Mouse (Mus musculus): ENCODE results near the gene Ints3. TPM values are rescaled to one million over a fixed set of nuclear protein-coding genes. Genes with fewer than 3 reads are reported as not detected.

Ints3 gene
- polyA plus RNA-seq, 1 experiment from 2014 or later: 30.1 TPM

- no peaks in the 10 kb centered on the region for H3K9me3 ChIP-seq
- H3K36me3 ChIP-seq: peaks cover 28% of the 10 kb centered on the region
- no peak for ATAC-seq (ENCODE audit: low FRiP score)
- H3K4me3 ChIP-seq: no peak overlapping the region
- whole genome bisulfite sequencing: 82% methylated on average over 7 of the region's 7 CpGs
- peaks cover 39% of the 10 kb centered on the region for H3K4me1 ChIP-seq (replicated peaks)
- no peak overlapping the region for H3K9ac ChIP-seq
- H3K4me2 ChIP-seq: no peak overlapping the region
- H3K27me3 ChIP-seq: no peaks in the 10 kb centered on the region
- no peak overlapping the region for H3K27ac ChIP-seq
Measured at GRCm38 (mm10) chr3:90384851-90385375, 48.5 kb downstream of the Ints3 start.

- Histone ChIP-seq H3K27me3 (no peaks in the 10 kb centered on the region), H3K36me3 (peaks cover 28% of the 10 kb centered on the region), H3K4me3 (no peak overlapping the region), H3K9me3 (no peaks in the 10 kb centered on the region), H3K4me1 (replicated peaks) (peaks cover 31% of the 10 kb centered on the region), H3K9ac (no peak overlapping the region), H3K4me2 (no peak overlapping the region), H3K27ac (peak overlapping the region; percentile 75)
- 71% methylated on average over 4 of the region's 4 CpGs for WGBS
- ATAC-seq (ENCODE audit: low FRiP score): peak; percentile 34; the same call in 1 of the 2 replicates
Measured at GRCm38 (mm10) chr3:90383690-90384089, 49.7 kb downstream of the Ints3 start.

- ATAC-seq (ENCODE audit: low FRiP score): no peak
- peaks cover 12% of the 10 kb centered on the region for H3K4me1 ChIP-seq (replicated peaks)
- no peak overlapping the region for H3K4me2 ChIP-seq
- no peak overlapping the region for H3K4me3 ChIP-seq
- H3K27ac ChIP-seq: no peak overlapping the region; the same call in 1 of the 2 replicates
- 69% methylated on average over 11 of the region's 11 CpGs for WGBS
- no peaks in the 10 kb centered on the region for H3K9me3 ChIP-seq
- peaks cover 23% of the 10 kb centered on the region for H3K36me3 ChIP-seq
- no peak overlapping the region for H3K9ac ChIP-seq
- no peaks in the 10 kb centered on the region for H3K27me3 ChIP-seq
Measured at GRCm38 (mm10) chr3:90381727-90382126, 51.7 kb downstream of the Ints3 start.

GRCm38 (mm10) chr3:90378496-90378895 is 54.9 kb downstream of the Ints3 start:
- no peak for ATAC-seq (ENCODE audit: low FRiP score)
- Histone ChIP-seq H3K27me3 (no peaks in the 10 kb centered on the region), H3K4me3 (no peak overlapping the region), H3K4me1 (replicated peaks) (peaks cover 9% of the 10 kb centered on the region), H3K27ac (no peak overlapping the region), H3K36me3 (no peaks in the 10 kb centered on the region), H3K9me3 (no peaks in the 10 kb centered on the region), H3K9ac (no peak overlapping the region), H3K4me2 (no peak overlapping the region)
- 75% methylated on average over 5 of the region's 5 CpGs for WGBS

- H3K4me1 ChIP-seq (replicated peaks): peaks cover 9% of the 10 kb centered on the region
- H3K9ac ChIP-seq: peak overlapping the region; percentile 15; the same call in 1 of the 2 replicates
- 0 out of 2 replicates have a peak, but pooled peaks cover 3% of the 10 kb centered on the region for H3K27me3 ChIP-seq
- 20% methylated on average over 1 of the region's 1 CpGs for WGBS
- H3K9me3 ChIP-seq: no peaks in the 10 kb centered on the region
- peak overlapping the region; percentile 41; the same call in 1 of the 2 replicates for H3K27ac ChIP-seq
- no peak overlapping the region for H3K4me2 ChIP-seq
- H3K4me3 ChIP-seq: no peak overlapping the region
- ATAC-seq (ENCODE audit: low FRiP score): peak; percentile 47
- no peaks in the 10 kb centered on the region for H3K36me3 ChIP-seq
Measured at GRCm38 (mm10) chr3:90376247-90376585, 57.2 kb downstream of the Ints3 start.

GRCm38 (mm10) chr3:90375562-90376246 is 57.7 kb downstream of the Ints3 start:
- Histone ChIP-seq H3K27ac (peak overlapping the region; percentile 41; the same call in 1 of the 2 replicates), H3K27me3 (0 out of 2 replicates have a peak, but pooled peaks cover 3% of the 10 kb centered on the region), H3K36me3 (no peaks in the 10 kb centered on the region), H3K4me1 (replicated peaks) (peaks cover 9% of the 10 kb centered on the region), H3K4me2 (no peak overlapping the region), H3K9me3 (no peaks in the 10 kb centered on the region), H3K9ac (peak overlapping the region; percentile 15; the same call in 1 of the 2 replicates), H3K4me3 (no peak overlapping the region)
- 16% methylated on average over 3 of the region's 3 CpGs for WGBS
- ATAC-seq (ENCODE audit: low FRiP score): peak; percentile 35; the same call in 1 of the 2 replicates

GRCm38 (mm10) chr3:90374368-90374767 is 59.1 kb downstream of the Ints3 start:
- peaks cover 9% of the 10 kb centered on the region for H3K4me1 ChIP-seq (replicated peaks)
- WGBS: 87% methylated on average over 4 of the region's 4 CpGs

GRCm38 (mm10) chr3:90373432-90374028 is 59.9 kb downstream of the Ints3 start:
- Histone ChIP-seq H3K27ac (no peak overlapping the region), H3K36me3 (no peaks in the 10 kb centered on the region), H3K4me2 (no peak overlapping the region), H3K4me3 (no peak overlapping the region), H3K9ac (no peak overlapping the region), H3K27me3 (0 out of 2 replicates have a peak, but pooled peaks cover 3% of the 10 kb centered on the region), H3K4me1 (replicated peaks) (peaks cover 14% of the 10 kb centered on the region), H3K9me3 (no peaks in the 10 kb centered on the region)
- ATAC-seq (ENCODE audit: low FRiP score): peak; percentile 47; the same call in 1 of the 2 replicates
- WGBS: 26% methylated on average over 4 of the region's 4 CpGs

More at GRCm38 (mm10) chr3:90374368-90374767, 59.1 kb downstream of the Ints3 start:
- Histone ChIP-seq H3K36me3 (no peaks in the 10 kb centered on the region), H3K4me3 (no peak overlapping the region), H3K27ac (no peak overlapping the region), H3K9ac (no peak overlapping the region), H3K9me3 (no peaks in the 10 kb centered on the region), H3K27me3 (0 out of 2 replicates have a peak, but pooled peaks cover 3% of the 10 kb centered on the region), H3K4me2 (no peak overlapping the region)
- ATAC-seq (ENCODE audit: low FRiP score): no peak

GRCm38 (mm10) chr3:90372817-90373216 is 60.6 kb downstream of the Ints3 start:
- H3K9me3 ChIP-seq: no peaks in the 10 kb centered on the region
- 68% methylated on average over 5 of the region's 5 CpGs for WGBS
- no peak overlapping the region for H3K4me2 ChIP-seq
- ATAC-seq (ENCODE audit: low FRiP score): no peak
- H3K27me3 ChIP-seq: 0 out of 2 replicates have a peak, but pooled peaks cover 3% of the 10 kb centered on the region
- H3K4me1 ChIP-seq (replicated peaks): peaks cover 14% of the 10 kb centered on the region
- H3K36me3 ChIP-seq: no peaks in the 10 kb centered on the region
- H3K9ac ChIP-seq: no peak overlapping the region
- H3K27ac ChIP-seq: no peak overlapping the region
- no peak overlapping the region for H3K4me3 ChIP-seq

- 0 out of 2 replicates have a peak, but pooled peaks cover 3% of the 10 kb centered on the region for H3K27me3 ChIP-seq
- no peaks in the 10 kb centered on the region for H3K9me3 ChIP-seq
- H3K9ac ChIP-seq: no peak overlapping the region
- 79% methylated on average over 7 of the region's 7 CpGs for WGBS
- ATAC-seq (ENCODE audit: low FRiP score): no peak
- H3K27ac ChIP-seq: no peak overlapping the region
- H3K36me3 ChIP-seq: no peaks in the 10 kb centered on the region
- no peak overlapping the region for H3K4me2 ChIP-seq
- H3K4me1 ChIP-seq (replicated peaks): peaks cover 14% of the 10 kb centered on the region
- H3K4me3 ChIP-seq: no peak overlapping the region
Measured at GRCm38 (mm10) chr3:90371857-90372256, 61.6 kb downstream of the Ints3 start.

- 24% methylated on average over 2 of the region's 2 CpGs for WGBS
- no peak overlapping the region for H3K27ac ChIP-seq
- no peak overlapping the region for H3K4me3 ChIP-seq
- 0 out of 2 replicates have a peak, but pooled peaks cover under 1% of the 10 kb centered on the region for H3K36me3 ChIP-seq
- ATAC-seq (ENCODE audit: low FRiP score): no peak
- H3K9ac ChIP-seq: no peak overlapping the region
- no peak overlapping the region for H3K4me2 ChIP-seq
- 0 out of 2 replicates have a peak, but pooled peaks cover 3% of the 10 kb centered on the region for H3K27me3 ChIP-seq
- H3K4me1 ChIP-seq (replicated peaks): peaks cover 5% of the 10 kb centered on the region
- H3K9me3 ChIP-seq: no peaks in the 10 kb centered on the region
Measured at GRCm38 (mm10) chr3:90369041-90369440, 64.4 kb downstream of the Ints3 start.

GRCm38 (mm10) chr3:90367001-90367632 is 66.3 kb downstream of the Ints3 start:
- H3K9ac ChIP-seq: no peak overlapping the region
- H3K9me3 ChIP-seq: no peaks in the 10 kb centered on the region
- no peak for ATAC-seq (ENCODE audit: low FRiP score)
- H3K4me2 ChIP-seq: no peak overlapping the region
- H3K27ac ChIP-seq: no peak overlapping the region
- WGBS: 94% methylated on average over 5 of the region's 5 CpGs
- peaks cover 5% of the 10 kb centered on the region for H3K4me1 ChIP-seq (replicated peaks)
- H3K36me3 ChIP-seq: peaks cover 14% of the 10 kb centered on the region
- H3K4me3 ChIP-seq: no peak overlapping the region
- 0 out of 2 replicates have a peak, but pooled peaks cover 3% of the 10 kb centered on the region for H3K27me3 ChIP-seq
